Mouse (Mus musculus): ENCODE results near the gene Babam2.
"Not testable (repeated sequence)": the region's sequence is repeated elsewhere in the genome, so short reads cannot be mapped to it uniquely, and the experiment has no call there.

GRCm38 (mm10) chr5:31972416-31972815, 274.9 kb downstream of the Babam2 start:
- not testable (repeated sequence) for TF ChIP-seq CTCF (IDR thresholded peaks at IDR 0.05; ENCODE audit: low read depth, low read length); TAL1 (conservative IDR thresholded peaks at IDR 0.05; ENCODE audit: low read depth, low read length); POLR2AphosphoS5 (IDR thresholded peaks at IDR 0.05; ENCODE audit: insufficient replicate concordance, low read depth, low read length)
